Mouse (Mus musculus) layer of hippocampus, adult 11-12 months (tissue): ENCODE data around the gene Sidt2.

Experiments used
- DNase-seq: peaks from one replicate; pipeline ENCODE4 v3.0.0; 2022; ENCODE audit warnings: low spot score

Gene Sidt2

GRCm38 (mm10) chr9:45955107-45955963, at the start of gene Sidt2:
Gene Sidt2, minus strand, starts transcription at chr9:45955258.
- peak; percentile 92 for DNase-seq

- no peak for DNase-seq
Observed at GRCm38 (mm10) chr9:46004529-46004928, 49.5 kb upstream of the Sidt2 start.

DNA sequence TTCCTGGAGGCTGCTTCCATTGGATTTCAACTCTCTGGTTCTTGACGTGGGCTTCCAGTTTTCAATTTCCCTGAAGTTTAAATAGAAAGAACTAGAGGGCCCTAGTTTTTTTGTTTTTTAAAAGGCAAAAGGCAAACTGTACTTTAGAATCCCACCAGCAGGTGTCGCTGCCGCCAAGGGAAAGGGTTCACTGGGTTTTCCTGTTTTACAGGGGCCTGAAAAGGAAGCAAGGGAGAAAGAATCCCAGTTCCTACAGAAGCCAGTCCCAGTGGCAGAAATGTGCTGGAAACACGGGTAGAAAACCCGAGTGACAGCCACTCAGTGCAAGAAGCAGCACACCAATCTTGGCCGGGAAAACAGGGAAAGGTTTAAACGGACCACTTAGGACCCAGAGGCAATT, 48.7 kb upstream of the Sidt2 start:
- DNase-seq: peak; percentile 86

DNA sequence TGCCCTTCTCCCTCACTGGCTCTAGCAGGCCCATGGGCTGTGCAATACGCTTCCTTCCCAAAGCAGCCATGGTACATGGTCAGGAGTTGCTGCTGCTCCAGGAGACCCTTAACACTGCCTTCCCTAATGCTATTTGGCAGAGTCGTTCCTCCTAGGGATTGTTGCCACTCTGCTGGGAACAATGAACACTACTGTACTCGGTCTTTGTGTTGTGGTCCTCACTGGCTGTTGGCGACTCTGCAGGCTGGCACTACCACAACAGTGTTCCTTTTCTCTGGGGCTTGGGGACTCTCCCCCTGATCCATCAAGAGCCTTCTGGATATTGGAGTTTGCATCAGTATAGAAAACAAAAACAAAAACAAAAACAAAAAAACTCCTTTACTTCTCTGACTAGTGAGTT, 44.0 kb upstream of the Sidt2 start:
- DNase-seq: peak; percentile 41

DNA sequence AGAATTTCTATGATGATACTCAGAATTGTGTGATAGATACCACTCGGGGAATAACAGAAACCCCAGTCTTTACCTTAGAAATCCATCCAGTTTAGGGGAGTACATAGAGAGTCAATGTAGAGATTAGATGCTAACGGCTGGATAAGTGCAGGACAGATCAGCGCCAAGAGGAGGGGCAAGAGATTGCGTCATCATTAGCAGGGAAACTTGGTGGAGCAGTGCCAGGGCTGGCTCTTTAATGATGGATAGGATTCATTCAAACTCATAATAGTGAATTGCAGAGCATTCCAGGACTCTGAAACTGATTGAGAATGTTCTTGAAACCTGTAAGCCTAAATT, 30.1 kb upstream of the Sidt2 start:
- peak; percentile 69 for DNase-seq

DNA sequence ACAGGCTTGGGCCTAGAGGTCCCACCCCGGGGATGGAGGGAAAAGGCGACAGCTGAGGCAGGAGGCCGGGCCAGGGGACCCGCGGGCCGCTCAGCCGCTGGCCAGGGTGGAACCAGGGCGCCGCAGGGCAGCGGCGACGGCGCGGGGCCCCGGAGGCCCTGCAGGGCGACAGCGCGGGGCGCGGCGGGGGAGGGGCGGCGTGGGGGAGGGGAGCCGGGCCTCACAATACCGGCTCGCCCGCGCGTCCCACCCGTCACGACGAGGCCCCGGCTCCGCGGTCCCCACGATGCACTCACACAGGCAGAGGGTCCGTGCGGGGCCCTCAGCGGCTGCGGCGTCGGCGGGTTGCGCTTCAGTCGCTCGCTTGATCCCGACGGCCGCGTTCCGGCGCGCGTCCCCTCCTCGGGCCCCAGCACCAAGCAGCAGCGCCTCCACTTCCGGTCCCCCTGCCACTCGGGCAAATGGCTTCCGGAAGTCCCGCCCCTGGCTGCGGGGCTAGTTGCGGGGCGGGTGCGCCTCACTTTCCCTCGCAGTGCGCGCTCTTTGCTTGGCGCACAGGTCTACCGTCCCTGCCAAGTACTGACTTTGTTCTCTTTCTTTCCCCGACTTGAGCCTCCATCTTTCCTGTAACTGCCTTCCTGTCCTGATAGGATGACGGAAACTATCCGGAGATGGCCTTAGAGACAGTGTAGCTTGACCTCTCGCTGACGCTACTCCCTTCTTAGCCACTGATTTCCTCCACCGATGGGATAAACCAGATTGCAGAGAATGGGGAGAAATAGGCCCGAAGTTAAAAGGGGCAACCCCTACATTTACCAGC, 29.6 kb upstream of the Sidt2 start:
- peak; percentile 91 for DNase-seq

- DNase-seq: no peak
Observed at GRCm38 (mm10) chr9:45983676-45984408, 28.8 kb upstream of the Sidt2 start.

- no peak for DNase-seq
Observed at GRCm38 (mm10) chr9:45981331-45981730, 26.3 kb upstream of the Sidt2 start.

GRCm38 (mm10) chr9:45980611-45981010, 25.6 kb upstream of the Sidt2 start:
- no peak for DNase-seq

- no peak for DNase-seq
Observed at GRCm38 (mm10) chr9:45979778-45980177, 24.7 kb upstream of the Sidt2 start.

- no peak for DNase-seq
Observed at GRCm38 (mm10) chr9:45976884-45977283, 21.8 kb upstream of the Sidt2 start.

GRCm38 (mm10) chr9:45963577-45963976, 8.5 kb upstream of the Sidt2 start:
- no peak for DNase-seq

- DNase-seq: no peak
Observed at GRCm38 (mm10) chr9:45961855-45962254, 6.8 kb upstream of the Sidt2 start.

DNA sequence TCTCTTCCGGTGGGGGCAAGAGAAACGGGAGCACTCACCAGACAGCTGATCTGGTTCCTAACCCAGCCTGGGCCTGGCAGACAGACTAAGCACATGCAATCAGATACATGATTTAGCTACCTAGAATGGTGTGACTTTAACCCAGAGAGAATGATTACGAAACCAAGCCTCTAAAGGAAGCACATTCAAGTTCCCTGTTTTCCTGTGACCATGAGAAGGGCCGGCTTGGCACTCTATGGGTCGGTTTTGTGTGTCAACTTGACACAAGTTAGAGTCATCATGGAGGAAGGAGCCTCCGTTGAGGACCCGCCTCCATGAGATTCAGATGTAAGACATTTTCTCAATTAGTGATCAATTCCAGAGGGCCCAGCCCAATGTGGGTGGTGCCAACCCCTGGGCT, 4.6 kb upstream of the Sidt2 start:
- DNase-seq: no peak

DNA sequence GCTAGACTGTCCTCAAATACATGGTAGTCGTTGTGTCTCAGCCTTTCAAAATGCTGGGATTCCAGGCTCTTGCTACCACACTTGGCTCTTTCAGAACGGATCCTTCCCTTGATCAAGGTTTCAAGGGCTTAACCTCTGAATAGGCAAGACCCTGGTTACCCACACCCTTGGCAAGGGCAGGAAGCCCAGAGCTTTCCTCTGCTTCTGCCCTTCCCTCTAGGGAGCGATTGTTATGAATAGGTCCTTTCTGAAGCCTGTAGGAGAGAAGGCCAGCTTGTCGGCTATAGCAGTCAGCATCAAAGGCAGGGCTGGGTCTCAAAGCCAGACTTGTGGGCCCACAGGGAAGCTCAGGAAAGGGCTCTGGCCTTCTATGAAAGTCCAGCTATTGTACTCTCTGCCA, 3.8 kb upstream of the Sidt2 start:
- no peak for DNase-seq

- DNase-seq: no peak
Observed at GRCm38 (mm10) chr9:45958023-45958670, 3.1 kb upstream of the Sidt2 start.

- peak; percentile 43 for DNase-seq
Observed at GRCm38 (mm10) chr9:45954294-45955106, 558 bp downstream of the Sidt2 start.

GRCm38 (mm10) chr9:45953511-45954293, 1.4 kb downstream of the Sidt2 start:
- no peak for DNase-seq

GRCm38 (mm10) chr9:45952890-45953289, 2.2 kb downstream of the Sidt2 start:
- no peak for DNase-seq

GRCm38 (mm10) chr9:45952057-45952456, 3.0 kb downstream of the Sidt2 start:
- DNase-seq: no peak

GRCm38 (mm10) chr9:45946872-45947183, 8.2 kb downstream of the Sidt2 start:
- DNase-seq: no peak
